Mouse (Mus musculus): ENCODE measurements around the gene Dkk2. TPM values are rescaled to one million over a fixed set of nuclear protein-coding genes. Genes with fewer than 3 reads are reported as not detected.
A peak's percentile ranks its signal among the peaks of the same experiment; 100 is the strongest.

Gene Dkk2
- polyA plus RNA-seq, 1 experiment from 2014 or later = 11.0 TPM

- Histone ChIP-seq H3K9ac (peak overlapping the region; percentile 17), H3K27ac (no peak overlapping the region; the same call in 1 of the 2 replicates), H3K9me3 (no peaks in the 10 kb centered on the region), H3K27me3 (replicated peaks) (peaks cover 18% of the 10 kb centered on the region), H3K4me2 (replicated peaks) (peak overlapping the region; percentile 86), H3K36me3 (no peaks in the 10 kb centered on the region), H3K4me1 (replicated peaks) (peaks cover 19% of the 10 kb centered on the region; the same call in 1 of the 2 replicates), H3K4me3 (replicated peaks) (peak overlapping the region; percentile 44)
- peak; percentile 43; the same call in 1 of the 2 replicates for ATAC-seq
- under 1% methylated on average over 23 of the region's 23 CpGs for WGBS
These were observed 795 bp downstream of the Dkk2 start for GRCm38 (mm10) chr3:132085823-132086350.

GRCm38 (mm10) chr3:132086461-132086860 lies 1.4 kb downstream of the Dkk2 start:
- peaks cover 18% of the 10 kb centered on the region for H3K27me3 ChIP-seq (replicated peaks)
- 31% methylated on average over 5 of the region's 5 CpGs for WGBS
- H3K4me2 ChIP-seq (replicated peaks) = peak overlapping the region; percentile 86
- no peaks in the 10 kb centered on the region for H3K9me3 ChIP-seq
- H3K4me3 ChIP-seq (replicated peaks) = peak overlapping the region; percentile 44
- H3K36me3 ChIP-seq = no peaks in the 10 kb centered on the region
- H3K27ac ChIP-seq = no peak overlapping the region
- peaks cover 19% of the 10 kb centered on the region; the same call in 1 of the 2 replicates for H3K4me1 ChIP-seq (replicated peaks)
- ATAC-seq = no peak
- 0 out of 2 replicates have a peak overlapping the region, but pooled peaks have one; percentile 17 for H3K9ac ChIP-seq

GRCm38 (mm10) chr3:132087011-132087486 lies 2.0 kb downstream of the Dkk2 start:
- Histone ChIP-seq H3K36me3 (no peaks in the 10 kb centered on the region), H3K4me2 (replicated peaks) (peak overlapping the region; percentile 86), H3K27me3 (replicated peaks) (peaks cover 18% of the 10 kb centered on the region), H3K4me3 (replicated peaks) (peak overlapping the region; percentile 44), H3K9ac (peak overlapping the region; percentile 26; the same call in 1 of the 2 replicates), H3K27ac (0 out of 2 replicates have a peak overlapping the region, but pooled peaks have one; percentile 17), H3K9me3 (no peaks in the 10 kb centered on the region), H3K4me1 (replicated peaks) (peaks cover 19% of the 10 kb centered on the region; the same call in 1 of the 2 replicates)
- peak; percentile 51; the same call in 1 of the 2 replicates for ATAC-seq
- 2% methylated on average over 21 of the region's 21 CpGs for WGBS

GRCm38 (mm10) chr3:132092983-132093382 lies 7.9 kb downstream of the Dkk2 start:
- 91% methylated on average over 3 of the region's 3 CpGs for WGBS

GRCm38 (mm10) chr3:132096296-132096695 lies 11.2 kb downstream of the Dkk2 start:
- Histone ChIP-seq H3K4me1 (replicated peaks) (no peaks in the 10 kb centered on the region), H3K9ac (no peak overlapping the region), H3K9me3 (no peaks in the 10 kb centered on the region), H3K36me3 (no peaks in the 10 kb centered on the region), H3K4me3 (replicated peaks) (no peak overlapping the region), H3K4me2 (replicated peaks) (no peak overlapping the region), H3K27ac (no peak overlapping the region), H3K27me3 (replicated peaks) (no peaks in the 10 kb centered on the region)
- no peak for ATAC-seq
- 65% methylated on average over 6 of the region's 6 CpGs for WGBS

More at GRCm38 (mm10) chr3:132092983-132093382, 7.9 kb downstream of the Dkk2 start:
- Histone ChIP-seq H3K4me3 (replicated peaks) (no peak overlapping the region), H3K9me3 (no peaks in the 10 kb centered on the region), H3K4me2 (replicated peaks) (no peak overlapping the region), H3K36me3 (no peaks in the 10 kb centered on the region), H3K27ac (no peak overlapping the region), H3K27me3 (replicated peaks) (no peaks in the 10 kb centered on the region), H3K4me1 (replicated peaks) (no peaks in the 10 kb centered on the region), H3K9ac (no peak overlapping the region)
- ATAC-seq = no peak

GRCm38 (mm10) chr3:132100746-132101145 lies 15.7 kb downstream of the Dkk2 start:
- H3K9ac ChIP-seq = no peak overlapping the region
- no peak for ATAC-seq
- H3K36me3 ChIP-seq = no peaks in the 10 kb centered on the region
- H3K27ac ChIP-seq = no peak overlapping the region
- H3K9me3 ChIP-seq = no peaks in the 10 kb centered on the region
- no peaks in the 10 kb centered on the region for H3K4me1 ChIP-seq (replicated peaks)
- H3K4me2 ChIP-seq (replicated peaks) = no peak overlapping the region
- H3K27me3 ChIP-seq (replicated peaks) = no peaks in the 10 kb centered on the region
- 65% methylated on average over 3 of the region's 3 CpGs for WGBS
- H3K4me3 ChIP-seq (replicated peaks) = no peak overlapping the region

GRCm38 (mm10) chr3:132103020-132103419 lies 17.9 kb downstream of the Dkk2 start:
- Histone ChIP-seq H3K27ac (no peak overlapping the region), H3K4me3 (replicated peaks) (no peak overlapping the region), H3K9ac (no peak overlapping the region), H3K9me3 (no peaks in the 10 kb centered on the region), H3K4me1 (replicated peaks) (no peaks in the 10 kb centered on the region), H3K36me3 (no peaks in the 10 kb centered on the region), H3K4me2 (replicated peaks) (no peak overlapping the region; the same call in 1 of the 2 replicates), H3K27me3 (replicated peaks) (no peaks in the 10 kb centered on the region)
- no peak for ATAC-seq
- WGBS = 28% methylated on average over 9 of the region's 9 CpGs

GRCm38 (mm10) chr3:132103454-132103853 lies 18.4 kb downstream of the Dkk2 start:
- no peak overlapping the region for H3K9ac ChIP-seq
- H3K4me2 ChIP-seq (replicated peaks) = no peak overlapping the region; the same call in 1 of the 2 replicates
- WGBS = 49% methylated on average over 7 of the region's 7 CpGs
- no peak overlapping the region for H3K27ac ChIP-seq
- no peaks in the 10 kb centered on the region for H3K27me3 ChIP-seq (replicated peaks)
- no peaks in the 10 kb centered on the region for H3K9me3 ChIP-seq
- no peaks in the 10 kb centered on the region for H3K36me3 ChIP-seq
- H3K4me1 ChIP-seq (replicated peaks) = no peaks in the 10 kb centered on the region
- H3K4me3 ChIP-seq (replicated peaks) = no peak overlapping the region
- ATAC-seq = no peak

- Histone ChIP-seq H3K27ac (no peak overlapping the region), H3K9me3 (no peaks in the 10 kb centered on the region), H3K9ac (no peak overlapping the region), H3K4me1 (replicated peaks) (no peaks in the 10 kb centered on the region), H3K36me3 (no peaks in the 10 kb centered on the region), H3K4me3 (replicated peaks) (no peak overlapping the region), H3K4me2 (replicated peaks) (no peak overlapping the region), H3K27me3 (replicated peaks) (no peaks in the 10 kb centered on the region)
- WGBS = 87% methylated on average over 7 of the region's 7 CpGs
- no peak for ATAC-seq
These were observed 30.9 kb downstream of the Dkk2 start for GRCm38 (mm10) chr3:132115772-132116511.

GRCm38 (mm10) chr3:132121344-132121743 lies 36.3 kb downstream of the Dkk2 start:
- Histone ChIP-seq H3K9ac (no peak overlapping the region), H3K36me3 (no peaks in the 10 kb centered on the region), H3K27me3 (replicated peaks) (no peaks in the 10 kb centered on the region), H3K27ac (no peak overlapping the region), H3K9me3 (no peaks in the 10 kb centered on the region), H3K4me3 (replicated peaks) (no peak overlapping the region), H3K4me1 (replicated peaks) (no peaks in the 10 kb centered on the region), H3K4me2 (replicated peaks) (no peak overlapping the region)
- WGBS = 75% methylated on average over 5 of the region's 5 CpGs
- no peak for ATAC-seq

GRCm38 (mm10) chr3:132122581-132122980 lies 37.5 kb downstream of the Dkk2 start:
- no peak overlapping the region for H3K4me3 ChIP-seq (replicated peaks)
- no peak overlapping the region for H3K27ac ChIP-seq
- no peak overlapping the region for H3K4me2 ChIP-seq (replicated peaks)
- H3K27me3 ChIP-seq (replicated peaks) = no peaks in the 10 kb centered on the region
- H3K9ac ChIP-seq = no peak overlapping the region
- no peak for ATAC-seq
- H3K4me1 ChIP-seq (replicated peaks) = no peaks in the 10 kb centered on the region
- no peaks in the 10 kb centered on the region for H3K36me3 ChIP-seq
- no peaks in the 10 kb centered on the region for H3K9me3 ChIP-seq
- 31% methylated on average over 4 of the region's 4 CpGs for WGBS

- H3K4me3 ChIP-seq (replicated peaks) = no peak overlapping the region
- no peak for ATAC-seq
- H3K27ac ChIP-seq = no peak overlapping the region
- H3K9me3 ChIP-seq = no peaks in the 10 kb centered on the region
- H3K27me3 ChIP-seq (replicated peaks) = no peaks in the 10 kb centered on the region
- no peaks in the 10 kb centered on the region for H3K36me3 ChIP-seq
- WGBS = 78% methylated on average over 8 of the region's 8 CpGs
- H3K9ac ChIP-seq = no peak overlapping the region
- H3K4me1 ChIP-seq (replicated peaks) = no peaks in the 10 kb centered on the region
- H3K4me2 ChIP-seq (replicated peaks) = no peak overlapping the region
These were observed 40.2 kb downstream of the Dkk2 start for GRCm38 (mm10) chr3:132125227-132125740.

Measured in intestine, embryonic 15.5 days (tissue).